Mouse (Mus musculus) frontal cortex, adult 2 months (tissue): ENCODE results near the gene Dnajc21. TPM values are rescaled to one million over a fixed set of nuclear protein-coding genes. Genes with fewer than 3 reads are reported as not detected.
"Not testable (repeated sequence)": the region's sequence is repeated elsewhere in the genome, so short reads cannot be mapped to it uniquely, and the experiment has no call there.

Experiments used
- DNase-seq, 2 experiments: peaks; one replicate each; pipeline ENCODE4 v3.0.0; 2022; ENCODE audit warnings: low spot score in 1 of 2; ENCODE audit errors: extremely low spot score in 1 of 2
- polyA plus RNA-seq: library from polyadenylated mRNA; depleted of rRNA; stranded (reverse); fragments of >200 nt; gene quantifications from 2 replicates; pipeline ENCODE4 v1.2.3, GENCODE M21; 2012; rRNA removed

Gene Dnajc21
- polyA plus RNA-seq, result 15.9 and 17.7 TPM in 2 replicates

GRCm38 (mm10) chr15:10470151-10470831, at the start of gene Dnajc21:
Gene Dnajc21, minus strand, starts transcription at chr15:10470516.
- DNase-seq, result peak; percentile 44 to 73

- DNase-seq, result no peak
Observed at GRCm38 (mm10) chr15:10515166-10515565, 44.9 kb upstream of the Dnajc21 start.

GRCm38 (mm10) chr15:10506099-10506498, 35.8 kb upstream of the Dnajc21 start:
- DNase-seq, result no peak

GRCm38 (mm10) chr15:10500838-10501719, 30.8 kb upstream of the Dnajc21 start:
- peak; percentile 14 to 64 for DNase-seq

GRCm38 (mm10) chr15:10500035-10500434, 29.7 kb upstream of the Dnajc21 start:
- no peak for DNase-seq

GRCm38 (mm10) chr15:10499593-10499992, 29.3 kb upstream of the Dnajc21 start:
- no peak for DNase-seq

- DNase-seq, result not testable (repeated sequence)
Observed at GRCm38 (mm10) chr15:10496696-10497095, 26.4 kb upstream of the Dnajc21 start.

- DNase-seq, result no peak
Observed at GRCm38 (mm10) chr15:10495944-10496343, 25.6 kb upstream of the Dnajc21 start.

GRCm38 (mm10) chr15:10490101-10490500, 19.8 kb upstream of the Dnajc21 start:
- DNase-seq, result peak; percentile 19 to 22

GRCm38 (mm10) chr15:10487246-10487645, 16.9 kb upstream of the Dnajc21 start:
- no peak for DNase-seq

GRCm38 (mm10) chr15:10486365-10486839, 16.1 kb upstream of the Dnajc21 start:
- DNase-seq, result no peak

- peak; percentile 94 to 97 for DNase-seq
Observed at GRCm38 (mm10) chr15:10485484-10486364, 15.4 kb upstream of the Dnajc21 start, which contains the start of the genes Brix1 and Rad1. Gene Brix1, minus strand, starts transcription at chr15:10485947. Gene Rad1, plus strand, starts transcription at chr15:10486018.

- DNase-seq, result no peak
Observed at GRCm38 (mm10) chr15:10470941-10471340, 625 bp upstream of the Dnajc21 start.

- peak in 1 of 2 experiments; percentile 39 for DNase-seq
Observed at GRCm38 (mm10) chr15:10469641-10470150, 620 bp downstream of the Dnajc21 start.

GRCm38 (mm10) chr15:10468761-10469160, 1.6 kb downstream of the Dnajc21 start:
- no peak for DNase-seq

GRCm38 (mm10) chr15:10464678-10465077, 5.6 kb downstream of the Dnajc21 start:
- no peak for DNase-seq

- peak in 1 of 2 experiments; percentile 67 for DNase-seq
Observed at GRCm38 (mm10) chr15:10463555-10463954, 6.8 kb downstream of the Dnajc21 start.

GRCm38 (mm10) chr15:10460986-10461385, 9.3 kb downstream of the Dnajc21 start:
- DNase-seq, result peak in 1 of 2 experiments; percentile 48

- no peak for DNase-seq
Observed at GRCm38 (mm10) chr15:10447102-10447501, 23.2 kb downstream of the Dnajc21 start.

- DNase-seq, result no peak
Observed at GRCm38 (mm10) chr15:10442275-10442674, 28.0 kb downstream of the Dnajc21 start.
